Mouse (Mus musculus) forelimb bud, embryonic 11.5 days (tissue): ENCODE measurements around the gene Fat4.

ENCODE experiments used
- DNase-seq: peaks from one replicate; pipeline ENCODE4 v3.0.0-alpha.2; 2012; ENCODE audit warnings: low read depth, low spot score

Gene Fat4

DNA sequence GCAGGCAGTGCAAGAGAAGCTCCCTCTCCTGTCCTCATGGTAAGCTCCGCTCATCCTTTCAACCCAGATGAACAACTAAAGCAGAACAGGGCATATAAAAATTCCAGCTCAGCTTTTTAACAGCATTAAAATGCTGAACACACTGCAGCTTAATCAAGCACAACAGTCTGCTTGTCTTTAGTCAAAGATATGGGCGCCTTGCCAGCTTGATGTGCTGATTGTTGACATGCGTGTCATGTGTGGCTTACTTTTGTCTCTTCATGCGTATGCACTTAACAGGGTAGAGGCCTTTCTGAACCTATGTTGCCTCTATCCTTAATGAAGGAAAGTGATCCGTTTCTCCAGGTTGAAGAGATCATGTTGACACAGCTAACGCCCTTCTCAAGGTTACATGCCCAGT lies 75.6 kb downstream of the Fat4 start:
- no peak for DNase-seq

DNA sequence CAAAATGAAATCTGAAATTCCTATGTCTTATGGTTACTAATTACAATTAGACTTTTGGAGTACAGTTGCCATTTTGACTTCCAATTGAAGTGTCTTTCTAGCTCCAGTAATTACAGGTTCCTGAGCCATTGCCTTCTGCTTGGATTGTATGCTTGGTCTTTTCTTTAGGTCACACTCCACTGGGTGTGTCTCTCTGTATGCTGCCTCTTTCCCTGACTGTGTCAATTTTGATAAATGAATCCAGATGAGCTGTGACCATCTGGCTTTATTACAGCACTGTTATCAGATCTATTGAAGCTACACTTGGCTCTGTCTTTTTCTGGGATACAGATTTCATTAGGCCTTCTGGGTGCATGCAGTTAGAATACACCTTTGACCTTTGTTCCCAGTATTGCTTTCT lies 80.7 kb downstream of the Fat4 start:
- no peak for DNase-seq

DNA sequence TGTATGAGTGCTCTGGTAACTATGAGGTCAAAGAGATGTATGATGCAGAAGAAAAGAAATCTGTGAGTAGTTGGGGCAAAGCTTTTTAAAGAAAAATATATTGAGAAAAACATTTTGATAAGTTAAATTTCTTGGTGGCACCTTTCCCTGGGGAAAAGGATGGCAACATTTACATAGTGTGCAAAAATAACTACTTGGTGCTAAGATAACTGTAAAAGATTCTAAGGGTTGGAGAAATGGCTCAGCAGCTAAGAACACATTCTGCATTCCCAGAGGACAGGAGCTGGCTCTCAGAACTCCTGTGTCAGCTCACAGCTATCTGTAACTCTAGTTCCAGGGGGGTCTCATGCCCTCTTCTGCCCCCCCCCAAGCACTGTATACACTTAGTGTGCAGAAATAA lies 99.6 kb downstream of the Fat4 start:
- no peak for DNase-seq

DNA sequence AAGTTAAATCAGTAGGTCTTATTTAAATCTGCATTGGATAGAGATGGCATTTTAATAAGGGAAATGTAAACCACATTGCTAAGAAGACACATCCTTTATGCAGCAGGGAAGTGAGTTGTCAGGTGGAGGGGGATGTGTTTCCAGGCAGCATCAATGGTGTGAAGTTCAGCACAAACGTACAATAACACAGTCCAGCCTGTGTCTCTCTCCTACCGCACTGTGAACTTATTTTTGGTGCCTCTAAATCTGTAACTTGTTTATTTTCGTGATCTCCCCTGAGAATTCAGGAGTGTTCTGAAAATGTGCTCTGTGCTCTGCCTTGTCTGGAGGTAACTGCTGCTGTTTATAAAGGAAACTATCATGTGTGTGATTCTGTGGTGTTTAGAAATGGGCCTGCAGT lies 102.4 kb downstream of the Fat4 start:
- DNase-seq = no peak

DNA sequence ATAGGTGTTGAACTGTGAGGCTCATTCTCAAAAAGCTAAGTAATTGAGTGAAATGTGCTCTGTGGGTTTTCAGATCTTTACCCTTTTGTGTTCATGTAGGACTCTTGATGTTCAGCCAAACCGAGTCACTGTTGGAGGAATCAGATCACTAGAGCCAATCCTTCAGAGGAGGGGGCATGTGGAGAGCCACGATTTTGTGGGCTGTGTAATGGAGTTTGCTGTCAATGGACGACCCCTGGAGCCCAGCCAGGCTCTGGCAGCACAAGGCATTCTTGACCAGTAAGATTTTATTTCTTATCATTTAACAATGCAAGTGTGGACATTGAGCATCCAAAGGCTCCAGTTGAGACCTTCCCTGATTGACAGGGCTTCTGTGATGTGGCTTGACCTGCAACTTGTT lies 113.3 kb downstream of the Fat4 start:
- DNase-seq = no peak

DNA sequence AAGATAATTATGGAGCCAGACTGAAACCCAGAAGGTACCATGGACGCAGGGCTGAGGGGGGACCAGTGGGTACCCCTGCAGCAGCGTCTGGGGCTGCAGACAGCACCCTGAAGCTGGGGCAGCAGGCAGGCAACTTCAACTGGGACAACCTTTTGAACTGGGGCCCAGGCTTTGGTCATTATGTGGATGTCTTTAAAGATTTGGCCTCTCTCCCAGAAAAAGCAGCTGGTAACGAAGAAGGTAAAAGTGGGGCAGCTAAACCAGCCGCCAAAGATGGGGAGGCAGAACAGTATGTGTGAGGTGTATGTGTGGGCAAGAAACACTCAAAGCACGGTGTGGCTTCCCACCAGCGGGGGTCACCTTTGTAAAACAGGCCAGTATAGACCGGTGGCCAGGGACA lies 123.8 kb downstream of the Fat4 start:
- DNase-seq = no peak

DNA sequence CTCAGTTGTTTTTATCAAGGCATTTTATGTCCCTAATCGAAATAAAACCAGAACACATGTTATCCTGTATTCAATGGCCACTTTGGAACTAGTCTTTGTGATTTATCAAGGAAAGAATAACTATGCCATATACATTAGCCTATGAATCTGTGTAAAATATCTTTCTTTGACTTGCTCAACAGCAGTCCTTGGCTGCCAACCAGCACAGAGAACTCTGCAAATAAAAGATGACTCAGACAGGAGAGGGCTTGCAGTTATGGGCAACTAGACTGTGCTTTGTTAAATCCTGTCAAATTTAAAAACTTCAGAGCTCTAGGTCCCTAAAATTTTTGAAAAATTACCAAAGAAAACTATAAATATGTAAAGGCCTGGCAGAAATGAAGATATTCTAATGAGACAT lies 130.9 kb downstream of the Fat4 start:
- no peak for DNase-seq

DNA sequence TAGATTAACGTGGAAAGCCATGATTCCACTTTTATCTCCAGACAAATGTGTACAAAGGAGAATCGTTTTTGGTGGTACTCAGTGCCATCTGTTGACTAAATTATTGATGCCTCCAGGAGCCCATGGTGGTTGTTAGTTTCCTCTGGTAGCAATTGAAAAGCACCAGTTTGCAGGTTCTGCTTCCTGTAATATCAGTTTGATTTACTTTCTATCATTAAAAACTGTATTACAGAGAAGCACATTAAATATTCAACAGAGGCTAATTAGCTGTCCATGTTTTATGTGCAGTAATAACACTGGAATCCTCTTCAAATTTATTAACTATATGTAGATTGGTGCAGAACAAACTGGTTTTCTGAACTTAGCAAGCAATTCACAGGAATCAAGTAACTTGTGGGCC lies 149.4 kb downstream of the Fat4 start:
- no peak for DNase-seq

DNA sequence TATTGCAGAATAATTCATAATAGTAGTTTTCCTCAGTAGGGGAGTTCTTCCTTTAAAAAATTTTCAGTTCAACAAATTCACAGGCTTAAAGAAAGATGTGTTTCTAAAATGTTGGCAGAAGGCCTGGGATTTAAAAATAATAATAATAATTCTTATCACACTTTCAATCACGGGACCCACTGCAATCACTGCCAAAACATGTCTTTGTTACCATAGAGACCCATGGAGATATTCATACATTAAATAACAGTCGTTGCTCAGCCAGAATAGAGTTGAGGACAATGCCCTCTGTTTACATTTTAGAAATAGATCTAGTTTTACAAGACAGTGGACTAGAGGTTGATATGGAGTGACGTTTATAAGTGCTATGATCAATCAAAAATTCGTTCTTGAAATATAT lies 159.7 kb downstream of the Fat4 start:
- no peak for DNase-seq

DNA sequence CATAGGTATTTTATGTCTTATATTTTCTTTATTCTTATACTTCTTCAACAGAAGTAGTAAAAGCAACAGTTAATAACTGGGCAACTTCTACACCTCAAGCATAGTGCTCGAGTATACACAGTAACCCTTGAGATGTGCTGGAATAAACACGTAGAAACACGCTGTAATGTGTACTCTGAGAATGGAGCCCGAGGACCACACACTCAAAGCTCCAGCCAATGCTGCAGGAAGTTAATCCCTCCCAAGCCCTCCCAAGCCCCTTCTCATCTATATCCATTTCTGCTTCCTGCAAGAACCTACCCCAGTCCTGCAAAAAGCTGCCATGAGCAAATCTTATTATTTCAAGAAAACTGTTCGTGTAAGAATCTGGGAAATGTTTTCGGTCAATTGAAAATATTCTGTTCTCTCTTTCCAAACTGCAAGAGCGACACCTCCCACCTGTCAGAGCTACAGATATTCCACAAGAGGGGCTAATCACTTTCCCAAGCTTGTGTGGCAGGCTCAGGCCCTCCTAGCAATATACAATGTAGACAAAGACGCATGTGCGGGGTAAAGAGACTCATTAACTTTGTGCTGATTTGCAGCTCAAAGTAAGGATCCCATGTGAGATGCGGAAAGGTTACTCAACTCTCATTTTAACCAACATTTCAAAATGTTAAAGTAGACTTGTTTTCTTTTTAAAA lies 161.0 kb downstream of the Fat4 start:
- no peak for DNase-seq

DNA sequence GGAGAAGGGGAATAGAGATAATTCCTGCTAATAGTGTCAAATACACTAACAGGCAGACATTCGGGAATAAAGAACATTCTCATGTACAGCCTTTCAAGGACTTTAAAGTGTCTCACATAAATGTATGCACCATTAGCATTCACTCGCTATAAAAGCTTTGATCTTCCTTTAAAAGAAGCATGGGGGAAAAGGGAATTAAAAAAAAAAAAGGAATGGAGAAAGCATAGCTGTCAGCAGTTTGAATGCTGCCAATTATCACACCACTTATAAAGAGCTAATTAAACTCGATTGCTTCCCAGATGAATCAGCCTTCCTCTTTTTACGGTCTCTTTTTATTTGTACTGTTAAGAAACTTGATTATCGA lies 161.5 kb downstream of the Fat4 start:
- DNase-seq = peak; percentile 27

DNA sequence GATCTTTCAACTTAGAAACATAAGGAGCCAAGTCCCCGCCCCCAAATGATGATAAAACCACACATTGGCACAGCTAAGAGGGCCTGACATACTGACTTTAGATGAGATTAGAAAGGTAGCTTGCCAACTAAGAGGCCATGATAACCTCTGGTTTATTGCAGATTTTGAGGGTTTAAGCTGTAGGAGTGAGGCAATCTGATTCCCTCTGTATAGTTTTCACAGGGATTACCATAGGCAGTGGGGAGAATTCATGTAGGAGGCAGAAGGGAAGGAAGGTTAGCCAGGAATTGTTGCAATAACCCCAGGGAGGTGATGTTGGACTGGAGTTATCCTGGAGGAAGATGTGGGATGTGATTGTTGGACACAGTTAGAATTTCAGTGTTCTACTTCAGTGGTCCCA lies 163.4 kb downstream of the Fat4 start:
- no peak for DNase-seq

DNA sequence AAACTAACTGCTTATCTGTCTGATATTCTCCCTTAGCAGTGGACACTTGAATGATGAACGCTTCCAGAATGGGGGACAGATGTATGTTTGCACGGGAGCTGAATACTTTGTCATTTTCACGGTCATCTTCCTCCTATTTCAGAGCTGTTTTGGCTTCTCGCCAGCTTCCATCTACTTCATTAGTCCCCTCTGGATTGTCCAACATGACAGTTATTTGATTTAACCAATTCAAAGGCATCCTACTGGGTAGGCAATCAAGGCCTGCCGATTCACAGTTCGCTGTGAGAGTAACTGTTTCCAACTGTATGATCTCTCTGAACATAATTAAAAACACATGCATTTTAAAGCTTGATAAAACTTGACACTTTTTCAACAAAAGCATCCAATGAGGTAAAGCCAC lies 166.3 kb downstream of the Fat4 start:
- DNase-seq = peak; percentile 33
